Mouse (Mus musculus): ENCODE data around the gene Enpep.

- TF ChIP-seq EP300 (IDR thresholded peaks at IDR 0.05; ENCODE audit: insufficient read depth, low read depth, low read length) = no peak
- TF ChIP-seq CTCF (IDR thresholded peaks at IDR 0.05; ENCODE audit: low read depth, low read length) = no peak
- no peak for TF ChIP-seq POLR2A (IDR thresholded peaks at IDR 0.05; ENCODE audit: insufficient read depth, low read length)
Observed at GRCm38 (mm10) chr3:129321585-129321984, 10.9 kb downstream of the Enpep start.
